Mouse (Mus musculus) liver, postnatal 0 days (tissue): ENCODE measurements at regions not wholly inside any gene's neighbourhood (a gene's known extent, or its start where the extent isn't known, plus 50 kb on each side); places are given as distances from the start of the nearest gene placed in this dataset.

ENCODE experiments used
- ATAC-seq: fragments of 200-750 bp; cut with Nextera tagmentation; 2 replicates; pipeline ENCODE4 v1.8.0; 2017; ENCODE audit warnings: mild to moderate bottlenecking, moderate library complexity
- DNase-seq: peaks from one replicate; pipeline ENCODE4 v3.0.0-alpha.2; 2016
- H3K27ac ChIP-seq: fragments of 300-500 bp; sonication (generic); 2 replicates; pipeline ENCODE4 v1.5.1; 2014; ENCODE audit warnings: antibody characterized with exemption, moderate library complexity, mild to moderate bottlenecking, low read depth
- H3K27me3 ChIP-seq: fragments of 300-500 bp; sonication (generic); 2 replicates; pipeline ENCODE4 v1.6.1; 2014; ENCODE audit warnings: low read length, control low read depth, mixed read lengths; ENCODE audit not compliant: insufficient read depth
- H3K36me3 ChIP-seq: fragments of 300-500 bp; sonication (generic); replicated peaks from 2 replicates; pipeline ENCODE4 v1.6.1; 2014; ENCODE audit warnings: mild to moderate bottlenecking, control low read depth, low read length, moderate library complexity, mixed read lengths; ENCODE audit not compliant: insufficient read depth
- H3K4me1 ChIP-seq: fragments of 300-500 bp; sonication (generic); 2 replicates; pipeline ENCODE4 v1.6.1; 2014; ENCODE audit warnings: antibody characterized with exemption, mild to moderate bottlenecking, control low read depth; ENCODE audit not compliant: insufficient read depth
- H3K4me2 ChIP-seq: fragments of 300-500 bp; sonication (generic); 2 replicates; pipeline ENCODE4 v1.6.1; 2014; ENCODE audit warnings: low read depth, mild to moderate bottlenecking, low read length, moderate library complexity, mixed read lengths
- H3K4me3 ChIP-seq: fragments of 300-500 bp; sonication (generic); 2 replicates; pipeline ENCODE4 v1.5.1; 2014; ENCODE audit warnings: low read depth, low read length
- H3K9ac ChIP-seq: fragments of 300-500 bp; sonication (generic); replicated peaks from 2 replicates; pipeline ENCODE4 v1.6.1; 2014; ENCODE audit warnings: mild to moderate bottlenecking, moderate library complexity
- H3K9me3 ChIP-seq: fragments of 300-500 bp; sonication (generic); 2 replicates; pipeline ENCODE4 v1.6.1; 2016; ENCODE audit warnings: mild to moderate bottlenecking, control low read depth, low read length, mixed read lengths
- CTCF ChIP-seq: sonication (generic); IDR thresholded peaks from 2 replicates; pipeline ENCODE4 v1.5.1; 2016; ENCODE audit warnings: antibody characterized with exemption, low read depth
- EP300 ChIP-seq: IDR thresholded peaks from 2 replicates; pipeline ENCODE4 v1.6.1; 2016; ENCODE audit warnings: antibody characterized with exemption, low read depth, mild to moderate bottlenecking
- WGBS: fragments of 180-500 bp; shearing (Covaris S2); extraction: QIAGEN DNeasy Blood & Tissue Kit; methylation state at CpG from one replicate; pipeline ENCODE4 v1.1.7; 2014; ENCODE audit not compliant: insufficient replicate concordance; 5-methylcytosine and 5-hydroxymethylcytosine counted together

DNA sequence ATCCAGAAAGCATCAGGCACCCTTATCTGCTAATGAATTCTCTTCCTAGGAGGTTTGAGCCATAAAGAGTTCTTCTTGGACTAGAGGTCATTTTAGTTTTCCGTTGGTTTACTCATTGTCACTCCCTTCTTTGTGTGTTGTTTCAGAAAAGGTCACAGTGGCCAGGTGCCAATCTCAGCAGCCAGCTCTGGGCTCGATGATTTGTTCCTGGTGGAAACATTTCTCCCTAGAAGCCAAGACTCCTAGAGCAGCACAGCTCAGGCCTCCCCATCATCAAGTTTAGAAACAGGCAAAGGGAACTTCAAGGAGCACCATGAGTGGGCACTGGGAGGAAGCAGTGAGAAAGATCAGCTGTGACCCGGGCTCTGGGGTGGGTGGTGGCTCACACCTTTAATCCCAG is 132.3 kb upstream of the Fbxo11 start:
- Histone ChIP-seq H3K4me3 (no peak overlapping the region), H3K4me2 (no peak overlapping the region), H3K27me3 (no peaks in the 10 kb centered on the region), H3K36me3 (no peaks in the 10 kb centered on the region), H3K9ac (no peak overlapping the region), H3K27ac (no peak overlapping the region), H3K4me1 (no peaks in the 10 kb centered on the region), H3K9me3 (no peaks in the 10 kb centered on the region)
- TF ChIP-seq CTCF, result no peak
- TF ChIP-seq EP300, result no peak
- DNase-seq (no peak), ATAC-seq (no peak)
- 40% methylated on average over 3 of the region's 3 CpGs for WGBS

DNA sequence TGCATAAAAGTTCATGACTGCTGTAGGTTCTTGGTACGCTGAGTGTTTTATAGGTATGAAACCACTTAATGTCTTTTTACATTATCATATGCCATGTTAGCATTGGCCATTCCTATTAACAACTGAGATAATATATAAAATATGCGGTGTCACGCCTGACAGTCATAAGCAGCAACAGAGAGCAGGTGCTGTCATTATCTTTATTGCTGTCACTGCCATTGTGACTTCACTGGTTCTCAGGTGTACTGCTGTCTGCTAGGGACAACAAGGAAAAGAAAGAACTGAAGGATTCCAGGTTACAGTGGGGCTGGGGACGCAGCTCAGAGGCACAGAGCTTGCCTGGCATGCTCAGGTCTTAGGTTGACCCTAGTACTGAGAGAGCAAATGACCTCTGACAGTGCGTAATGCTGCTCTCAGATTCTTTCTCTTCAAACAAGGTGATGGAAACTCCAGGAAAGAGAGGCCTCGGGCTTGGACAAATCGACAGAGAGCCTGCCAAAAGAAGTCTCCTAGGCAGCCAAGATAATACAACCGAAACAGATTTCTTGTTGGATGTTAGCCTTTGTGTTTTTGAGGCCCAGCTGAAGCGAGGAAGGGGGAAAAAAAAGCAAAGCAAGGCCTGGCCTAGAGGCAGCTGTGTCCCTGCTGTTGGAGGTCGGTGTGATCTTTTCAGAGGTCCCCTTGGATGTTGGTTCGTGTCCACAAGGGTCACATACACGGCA is 136.3 kb upstream of the Fbxo11 start:
- Histone ChIP-seq H3K9ac (no peak overlapping the region), H3K4me2 (no peak overlapping the region), H3K4me3 (no peak overlapping the region), H3K27me3 (no peaks in the 10 kb centered on the region), H3K9me3 (no peaks in the 10 kb centered on the region), H3K4me1 (no peaks in the 10 kb centered on the region), H3K27ac (no peak overlapping the region), H3K36me3 (no peaks in the 10 kb centered on the region)
- no peak for ATAC-seq
- no peak for DNase-seq
- no peak for TF ChIP-seq CTCF
- no peak for TF ChIP-seq EP300
- 79% methylated on average over 12 of the region's 12 CpGs for WGBS

GRCm38 (mm10) chr17:88202214-88202613 is 137.1 kb upstream of the Fbxo11 start:
- Histone ChIP-seq H3K9me3 (no peaks in the 10 kb centered on the region), H3K4me1 (no peaks in the 10 kb centered on the region), H3K36me3 (no peaks in the 10 kb centered on the region), H3K9ac (no peak overlapping the region), H3K27ac (no peak overlapping the region), H3K4me2 (no peak overlapping the region), H3K4me3 (no peak overlapping the region), H3K27me3 (no peaks in the 10 kb centered on the region)
- TF ChIP-seq EP300 (no peak), CTCF (no peak)
- ATAC-seq (no peak), DNase-seq (no peak)
- WGBS, result 80% methylated on average over 4 of the region's 4 CpGs

DNA sequence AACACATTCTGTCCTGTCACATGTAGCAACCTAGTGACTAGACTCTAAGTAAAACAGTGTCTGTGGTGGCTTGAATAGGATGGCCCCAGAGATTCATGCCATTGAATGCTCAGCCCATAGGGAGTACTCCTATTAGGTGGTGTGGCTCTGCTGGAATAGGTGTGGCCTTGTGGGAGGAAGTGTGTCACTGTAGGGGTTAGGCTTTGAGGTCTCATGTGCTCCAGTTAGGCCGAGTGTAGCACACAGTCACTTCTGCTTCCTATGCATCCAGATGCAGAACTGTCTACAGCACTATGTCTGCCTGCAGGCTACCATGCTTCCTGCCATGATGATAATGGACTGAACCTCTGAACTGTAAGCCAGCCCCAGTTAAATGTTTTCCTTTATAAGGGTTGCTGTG is 144.5 kb upstream of the Fbxo11 start:
- Histone ChIP-seq H3K9ac (no peak overlapping the region), H3K36me3 (no peaks in the 10 kb centered on the region), H3K27ac (no peak overlapping the region), H3K4me3 (no peak overlapping the region), H3K4me1 (no peaks in the 10 kb centered on the region), H3K27me3 (no peaks in the 10 kb centered on the region), H3K9me3 (no peaks in the 10 kb centered on the region), H3K4me2 (no peak overlapping the region)
- ATAC-seq (no peak), DNase-seq (no peak)
- WGBS, result 47% methylated on average over 1 of the region's 1 CpGs
- TF ChIP-seq CTCF (no peak), EP300 (no peak)

- Histone ChIP-seq H3K4me3 (no peak overlapping the region), H3K4me2 (no peak overlapping the region), H3K27me3 (no peaks in the 10 kb centered on the region), H3K27ac (no peak overlapping the region), H3K9me3 (no peaks in the 10 kb centered on the region), H3K9ac (no peak overlapping the region), H3K36me3 (no peaks in the 10 kb centered on the region), H3K4me1 (no peaks in the 10 kb centered on the region)
- ATAC-seq (no peak), DNase-seq (no peak)
- 86% methylated on average over 7 of the region's 7 CpGs for WGBS
- TF ChIP-seq CTCF, result no peak
- no peak for TF ChIP-seq EP300
Observed at GRCm38 (mm10) chr17:88212121-88212520, 147.0 kb upstream of the Fbxo11 start.

DNA sequence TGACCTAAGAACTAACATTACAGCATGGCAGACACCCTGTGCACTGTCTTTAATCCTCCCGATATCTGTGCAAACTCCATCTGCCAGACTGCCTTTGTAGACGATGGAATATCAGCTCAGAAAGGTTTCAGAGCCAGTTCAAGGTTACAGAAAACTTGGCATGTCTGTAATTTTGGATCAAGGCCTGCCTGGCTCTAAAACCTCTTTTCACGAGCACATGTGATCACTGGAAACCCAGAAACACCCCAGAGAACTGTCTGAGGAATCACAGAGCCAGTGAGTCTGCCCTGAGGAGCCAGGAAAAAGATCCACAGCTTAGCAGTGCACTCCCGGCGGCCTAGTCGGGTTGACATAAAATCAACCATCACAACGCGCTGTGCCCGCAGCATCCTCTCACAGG is 149.7 kb upstream of the Fbxo11 start:
- H3K27ac ChIP-seq, result no peak overlapping the region
- no peak for ATAC-seq
- H3K4me2 ChIP-seq, result no peak overlapping the region
- WGBS, result 78% methylated on average over 9 of the region's 9 CpGs
- H3K4me3 ChIP-seq, result no peak overlapping the region
- no peaks in the 10 kb centered on the region for H3K9me3 ChIP-seq
- no peak overlapping the region for H3K9ac ChIP-seq
- no peak for DNase-seq
- H3K36me3 ChIP-seq, result no peaks in the 10 kb centered on the region
- TF ChIP-seq CTCF, result no peak
- TF ChIP-seq EP300, result no peak
- H3K27me3 ChIP-seq, result no peaks in the 10 kb centered on the region
- H3K4me1 ChIP-seq, result no peaks in the 10 kb centered on the region
